Mouse (Mus musculus) ovary, postnatal 36 days (tissue): ENCODE measurements around the gene Brox.
A peak's percentile ranks its signal among the peaks of the same experiment; 100 is the strongest.
"Not testable (repeated sequence)": the region's sequence is repeated elsewhere in the genome, so short reads cannot be mapped to it uniquely, and the experiment has no call there.

Source experiments
- DNase-seq: peaks from one replicate; pipeline ENCODE4 v3.0.0; 2022; ENCODE audit warnings: low spot score, mixed read lengths

Gene Brox

GRCm38 (mm10) chr1:183296877-183297383, at the start of gene Brox:
TSS of gene Brox (minus strand) at chr1:183297269.
- DNase-seq: peak; percentile 96

GRCm38 (mm10) chr1:183345817-183346195, 48.7 kb upstream of the Brox start:
- DNase-seq: no peak

DNA sequence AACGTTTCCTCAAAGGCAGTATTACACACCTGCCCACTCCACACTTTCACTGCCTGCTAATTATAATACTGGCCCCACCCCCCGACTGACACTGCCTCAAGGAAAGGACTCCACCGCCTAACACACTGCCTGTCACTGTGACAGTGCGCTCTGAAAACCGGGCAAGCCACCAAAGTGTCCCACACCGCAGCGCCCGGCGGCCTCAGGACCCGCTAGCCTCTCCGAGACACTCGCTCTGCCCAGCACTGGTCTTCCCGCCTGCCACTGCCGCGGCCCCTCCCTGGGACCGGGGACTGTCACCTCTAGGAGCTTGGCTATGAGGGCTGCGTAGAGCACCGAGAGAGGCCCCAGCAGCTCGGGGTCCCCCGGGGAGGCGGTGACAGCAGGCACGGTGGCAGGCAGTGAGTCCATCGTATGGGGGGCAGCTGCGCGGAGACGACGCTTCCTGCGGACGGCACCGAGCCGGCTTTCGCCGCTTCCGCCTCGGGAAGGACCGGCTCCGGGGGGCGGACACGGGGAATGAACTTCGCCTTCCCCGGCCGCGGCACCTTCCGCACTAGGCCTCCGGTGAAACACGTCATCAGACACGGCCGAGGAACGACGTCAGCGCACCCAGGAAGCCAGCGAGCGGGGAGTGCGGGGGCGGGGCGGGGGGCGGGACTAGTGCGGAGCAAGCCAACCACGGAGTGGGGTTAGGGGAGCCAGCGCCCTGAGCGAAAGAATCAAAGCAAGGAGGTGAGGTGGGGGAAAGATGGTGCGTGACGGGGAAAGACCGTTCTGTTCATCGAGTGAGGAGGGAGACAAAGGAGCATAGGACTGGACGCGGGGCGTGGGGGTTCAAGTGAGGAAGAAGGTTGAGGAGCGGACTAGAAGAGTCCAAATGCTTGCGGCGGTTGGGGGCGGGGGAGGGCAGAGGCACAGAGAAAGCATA, 48.1 kb upstream of the Brox start:
- DNase-seq: peak; percentile 86

- not testable (repeated sequence) for DNase-seq
These were observed 45.8 kb upstream of the Brox start for GRCm38 (mm10) chr1:183342902-183343301.

DNA sequence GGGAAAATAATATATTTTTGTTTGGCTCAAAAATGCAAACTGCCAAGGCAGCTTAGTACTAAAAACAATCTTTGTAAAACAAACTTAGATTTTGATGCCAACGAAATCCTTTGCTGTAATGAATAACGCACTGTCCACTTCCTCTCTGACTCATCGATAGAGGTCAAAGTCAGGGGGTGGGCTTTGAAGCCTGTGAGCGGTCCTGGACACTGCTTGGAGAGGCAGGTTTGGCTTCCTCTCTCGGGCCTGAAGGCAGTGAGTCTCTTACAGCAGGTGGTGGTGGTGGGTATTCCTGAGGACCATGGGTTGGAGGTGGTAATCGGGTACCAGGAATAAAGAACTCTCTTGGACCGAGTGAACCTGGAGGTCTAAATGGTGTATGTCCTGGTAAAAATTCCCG, 30.1 kb upstream of the Brox start:
- no peak for DNase-seq

DNA sequence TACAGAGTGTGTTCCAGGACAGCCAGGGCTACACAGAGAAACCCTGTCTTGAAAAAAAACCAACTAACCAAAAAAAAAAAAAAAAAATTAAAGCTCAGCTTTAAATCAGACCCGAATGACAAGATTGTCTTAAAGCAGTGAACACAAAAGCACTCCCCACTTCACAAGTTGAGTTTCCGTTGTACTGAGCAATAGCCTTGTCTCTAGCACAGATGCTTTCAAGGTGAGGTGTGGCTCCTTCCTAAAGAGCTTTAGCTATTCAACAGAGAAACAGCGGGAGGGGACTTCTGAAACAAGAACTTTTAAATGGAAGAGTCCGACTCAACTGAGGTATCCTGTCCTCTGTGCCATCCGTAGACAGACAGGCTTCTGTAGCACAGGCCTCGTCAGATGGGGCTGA, 27.4 kb upstream of the Brox start:
- DNase-seq: no peak

DNA sequence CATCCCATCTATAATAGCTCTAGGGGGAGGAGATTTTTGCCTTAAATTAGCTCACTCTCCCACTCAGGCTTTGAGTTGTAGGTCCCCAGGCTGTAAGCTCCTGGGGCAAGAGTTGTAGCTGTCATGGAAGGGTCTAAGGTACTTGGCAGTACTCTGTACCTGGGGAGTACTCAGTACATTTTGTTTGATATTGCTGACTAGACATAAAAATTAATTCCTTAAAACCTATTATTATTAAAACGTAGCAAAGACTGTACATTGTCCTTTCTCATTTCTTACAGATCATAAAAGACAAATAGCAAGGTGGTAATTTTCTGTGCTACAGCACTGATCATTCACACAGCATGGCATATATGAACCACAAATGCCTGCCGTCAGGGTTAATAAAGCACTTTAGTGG, 26.9 kb upstream of the Brox start:
- no peak for DNase-seq

DNA sequence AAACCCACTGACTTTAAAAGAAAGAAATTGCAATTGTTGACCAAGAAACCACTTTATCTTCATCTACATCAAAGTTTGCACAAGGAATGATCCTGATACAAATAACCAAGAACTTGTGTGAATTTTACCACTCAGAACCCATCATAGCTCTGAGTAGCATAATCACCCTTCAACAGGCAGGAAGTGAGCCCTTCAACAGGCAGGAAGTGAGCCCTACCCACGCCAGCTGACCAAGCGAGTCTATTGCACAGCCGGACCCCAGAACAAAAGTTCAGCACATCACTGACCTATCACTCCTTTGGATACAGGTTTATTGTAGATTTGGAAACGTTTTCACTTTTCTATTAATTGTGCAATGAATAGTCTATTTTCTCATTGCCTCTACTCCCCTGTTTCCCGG, 25.4 kb upstream of the Brox start:
- DNase-seq: not testable (repeated sequence)

DNA sequence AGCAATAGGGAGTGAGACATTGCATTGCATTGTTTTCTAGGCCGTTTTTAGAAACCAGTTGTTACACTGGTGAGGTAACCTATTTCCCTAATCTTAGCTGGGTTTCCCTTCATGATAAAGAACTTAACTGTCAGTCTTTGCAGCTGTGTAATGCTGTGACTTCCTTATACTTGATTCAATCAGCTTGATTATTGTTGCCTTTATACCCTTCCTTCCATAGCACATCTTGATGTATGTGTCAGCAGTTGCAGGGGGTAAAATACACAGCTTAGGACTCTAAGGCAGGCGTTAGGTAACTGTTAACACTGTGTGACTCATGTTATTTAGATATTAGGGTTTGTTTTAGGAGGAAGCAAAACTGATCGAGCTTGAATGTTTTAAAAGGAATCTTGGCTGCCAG, 23.6 kb upstream of the Brox start:
- DNase-seq: no peak

- DNase-seq: no peak
These were observed 18.7 kb upstream of the Brox start for GRCm38 (mm10) chr1:183315783-183316182.

DNA sequence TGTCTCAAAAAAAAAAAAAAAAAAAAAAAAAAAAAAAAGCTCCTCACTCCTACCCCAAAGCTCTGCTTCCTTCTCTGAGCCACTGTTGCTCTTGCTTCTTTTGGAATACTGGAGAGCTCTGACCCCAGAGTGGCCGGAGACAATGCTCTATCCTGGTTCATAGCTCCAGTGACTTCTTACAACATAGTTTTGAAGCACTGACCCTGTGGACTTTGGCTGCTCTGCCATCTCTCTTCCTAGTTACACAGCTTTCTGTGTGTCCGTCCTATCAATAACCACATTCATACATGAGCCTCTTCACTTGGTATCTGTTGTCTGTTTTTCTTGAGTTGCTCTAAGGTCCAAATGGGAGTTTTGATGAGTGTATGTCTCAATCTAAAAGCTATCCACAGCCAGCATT, 15.0 kb upstream of the Brox start:
- no peak for DNase-seq

DNA sequence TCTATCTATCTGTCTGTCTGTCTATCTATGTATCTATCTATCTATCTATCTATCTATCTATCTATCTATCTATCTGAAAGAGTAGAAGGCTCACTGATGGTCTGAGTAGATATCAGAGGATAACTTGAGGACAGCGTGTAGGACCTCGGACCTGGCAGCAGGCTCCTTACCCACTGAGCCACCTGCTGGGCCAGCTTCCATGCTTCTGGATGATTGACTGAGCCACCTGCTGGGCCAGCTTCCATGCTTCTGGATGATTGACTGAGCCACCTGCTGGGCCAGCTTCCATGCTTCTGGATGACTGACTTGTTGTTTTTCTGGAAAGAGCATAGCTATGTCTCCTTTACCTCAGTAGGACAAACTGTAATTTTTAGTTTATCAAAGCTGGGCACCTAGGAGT, 12.5 kb upstream of the Brox start:
- not testable (repeated sequence) for DNase-seq

GRCm38 (mm10) chr1:183308476-183308875, 11.4 kb upstream of the Brox start:
- no peak for DNase-seq

DNA sequence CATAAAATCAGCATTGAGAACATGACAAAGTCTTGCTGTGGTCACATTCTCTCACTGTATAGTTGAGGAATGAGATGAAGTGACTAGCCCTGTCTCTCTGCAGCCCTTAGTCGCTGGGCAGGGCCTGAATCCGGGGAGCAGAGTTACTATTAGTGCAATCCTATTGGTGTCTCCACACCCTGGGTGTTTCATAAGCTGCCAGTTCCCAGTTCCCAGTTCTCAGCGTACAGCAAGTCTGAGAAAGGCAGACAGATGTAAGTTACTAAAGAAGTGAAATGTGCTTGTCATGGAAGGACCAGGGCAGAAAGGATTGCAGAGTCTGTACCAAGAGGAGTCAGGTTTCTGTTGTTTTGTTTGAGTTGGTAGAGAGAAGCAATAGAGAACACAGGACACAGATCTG, 10.5 kb upstream of the Brox start:
- no peak for DNase-seq

- DNase-seq: peak; percentile 86
These were observed 2.1 kb upstream of the Brox start for GRCm38 (mm10) chr1:183299161-183299560.

DNA sequence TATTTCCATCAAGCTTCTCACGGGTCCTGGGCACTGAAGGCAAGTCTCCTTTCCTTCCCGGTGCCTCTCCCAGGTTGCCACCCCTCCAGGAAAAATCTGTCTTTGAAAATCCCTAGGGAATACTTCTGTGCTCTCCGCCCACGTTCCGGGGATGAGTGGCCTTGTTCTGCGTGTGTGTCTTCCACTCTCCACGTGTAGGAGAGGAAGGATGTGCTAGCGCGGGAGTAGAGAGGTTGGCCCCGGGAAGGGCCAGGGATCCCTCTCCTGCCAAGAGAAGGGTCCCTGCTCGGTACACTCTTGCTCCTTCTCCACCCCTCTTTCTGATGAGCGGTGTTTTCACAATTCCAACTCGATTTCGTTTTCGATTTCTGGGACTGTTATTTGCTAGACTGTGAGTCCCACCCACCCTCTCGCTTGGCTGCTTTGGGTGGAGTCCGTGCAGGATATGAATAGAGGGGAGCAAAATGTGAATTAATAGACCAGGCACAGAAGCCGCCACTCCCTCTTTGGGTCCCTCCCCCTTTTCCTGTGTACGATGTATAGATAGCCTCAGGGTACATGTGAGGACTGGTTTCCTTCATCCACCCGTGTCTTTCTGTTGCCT, 919 bp upstream of the Brox start:
- peak; percentile 28 for DNase-seq

DNA sequence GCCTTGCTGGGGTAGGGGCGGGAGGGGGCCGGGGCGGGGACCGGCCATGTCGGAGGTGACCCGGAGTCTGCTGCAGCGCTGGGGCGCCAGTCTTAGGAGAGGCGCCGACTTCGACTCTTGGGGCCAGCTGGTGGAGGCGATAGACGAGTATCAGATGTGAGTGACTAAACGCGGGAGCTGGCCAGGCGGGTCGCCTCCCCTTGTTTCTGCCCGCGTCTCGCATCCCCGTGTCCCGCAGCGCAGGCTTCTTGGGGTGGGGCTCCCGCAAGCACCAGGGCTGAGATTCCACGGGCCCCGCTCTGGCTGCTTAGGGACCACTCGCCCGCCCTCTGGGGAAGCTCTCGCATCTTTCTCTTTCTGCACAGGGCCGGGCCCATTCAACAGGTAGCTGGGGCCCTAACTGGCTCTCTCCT, 410 bp upstream of the Brox start:
- no peak for DNase-seq

GRCm38 (mm10) chr1:183296465-183296864, 604 bp downstream of the Brox start, which contains the start of gene Aida:
TSS of gene Aida (plus strand) at chr1:183296590.
- DNase-seq: no peak

- DNase-seq: no peak
These were observed 7.5 kb downstream of the Brox start for GRCm38 (mm10) chr1:183289576-183289975.

DNA sequence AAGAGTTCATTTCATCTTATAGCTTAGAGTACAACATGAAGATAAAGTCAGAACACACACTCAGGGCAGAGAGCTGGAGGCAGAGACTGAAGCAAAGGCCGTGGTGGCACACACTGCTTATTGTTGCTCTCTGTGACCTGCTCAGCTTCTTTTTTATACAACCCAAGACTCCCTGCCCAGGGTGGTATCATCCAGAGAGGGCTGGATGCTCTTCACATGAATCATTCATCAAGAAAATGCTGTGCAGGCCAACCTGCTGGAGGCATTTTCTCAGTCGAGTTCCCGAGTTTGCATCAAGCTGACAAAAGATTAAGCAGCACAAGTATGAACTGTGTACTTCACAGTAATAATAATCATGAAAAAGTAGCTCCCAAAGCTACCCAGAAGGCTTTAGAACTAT, 8.7 kb downstream of the Brox start:
- no peak for DNase-seq

- no peak for DNase-seq
These were observed 21.3 kb downstream of the Brox start for GRCm38 (mm10) chr1:183275763-183276162.

- no peak for DNase-seq
These were observed 22.7 kb downstream of the Brox start for GRCm38 (mm10) chr1:183274385-183274784.
